Mouse (Mus musculus) myocyte (in vitro differentiated cells): ENCODE results near the gene Slc25a17. TPM values are rescaled to one million over a fixed set of nuclear protein-coding genes. Genes with fewer than 3 reads are reported as not detected.

Experiments used
- H3K27me3 ChIP-seq: one replicate; pipeline ENCODE4 v1.6.1; 2011; ENCODE audit not compliant: control insufficient read depth, insufficient read depth, insufficient read length
- H3K36me3 ChIP-seq: one replicate; pipeline ENCODE4 v1.6.1; 2011; ENCODE audit not compliant: control insufficient read depth, insufficient read depth
- H3K4me2 ChIP-seq: one replicate; pipeline ENCODE4 v1.6.1; 2011; ENCODE audit warnings: low read depth, control low read depth
- H3K4me3 ChIP-seq: one replicate; pipeline ENCODE4 v1.5.1; 2011; ENCODE audit warnings: mild to moderate bottlenecking, control low read depth, moderate library complexity
- H3K79me2 ChIP-seq: one replicate; pipeline ENCODE4 v1.6.1; 2011; ENCODE audit not compliant: control insufficient read depth, insufficient read depth
- H3ac ChIP-seq: one replicate; pipeline ENCODE4 v1.6.1; 2011; ENCODE audit not compliant: control insufficient read depth, insufficient read length
- CEBPB ChIP-seq: IDR thresholded peaks from 2 replicates; pipeline ENCODE4 v1.6.1; 2011; ENCODE audit warnings: mild to moderate bottlenecking, moderate library complexity; ENCODE audit not compliant: poor library complexity, insufficient read depth, severe bottlenecking
- E2F4 ChIP-seq: IDR thresholded peaks from one replicate; pipeline ENCODE4 v1.6.1; 2011; ENCODE audit warnings: mild to moderate bottlenecking, control low read depth, moderate library complexity; ENCODE audit not compliant: insufficient read depth
- MAX ChIP-seq: IDR thresholded peaks from one replicate; pipeline ENCODE4 v1.6.1; 2011; ENCODE audit warnings: low read depth, mild to moderate bottlenecking, control low read depth
- MYOD1 ChIP-seq, 3 experiments: IDR thresholded peaks; one replicate each; pipeline ENCODE4 v1.6.1; 2011; ENCODE audit warnings: control low read depth in 2 of 3, low read depth in 2 of 3, mild to moderate bottlenecking in 2 of 3, moderate library complexity in 1 of 3; ENCODE audit not compliant: insufficient read length in 2 of 3, control insufficient read depth in 1 of 3
- MYOG ChIP-seq, 3 experiments: IDR thresholded peaks; one replicate each; pipeline ENCODE4 v1.6.1; 2011; ENCODE audit warnings: control low read depth in 2 of 3, low read depth in 2 of 3, mild to moderate bottlenecking in 2 of 3; ENCODE audit not compliant: insufficient read length in 2 of 3, control insufficient read depth in 1 of 3, insufficient read depth in 1 of 3
- POLR2A ChIP-seq: IDR thresholded peaks from one replicate; pipeline ENCODE4 v1.6.1; 2011; ENCODE audit warnings: low read depth, mild to moderate bottlenecking, control low read depth, moderate library complexity; ENCODE audit not compliant: insufficient read length
- POLR2AphosphoS2 ChIP-seq: IDR thresholded peaks from one replicate; pipeline ENCODE4 v1.6.1; 2011; ENCODE audit warnings: low read depth, control low read depth; ENCODE audit not compliant: insufficient read length
- REST ChIP-seq: IDR thresholded peaks from one replicate; pipeline ENCODE4 v1.6.1; 2011; ENCODE audit warnings: mild to moderate bottlenecking, control low read depth, moderate library complexity; ENCODE audit not compliant: insufficient read depth, insufficient read length
- SRF ChIP-seq: IDR thresholded peaks from one replicate; pipeline ENCODE4 v1.6.1; 2011; ENCODE audit warnings: low read depth; ENCODE audit not compliant: control insufficient read depth, insufficient read length
- TCF12 ChIP-seq: IDR thresholded peaks from one replicate; pipeline ENCODE4 v1.6.1; 2011; ENCODE audit warnings: mild to moderate bottlenecking, control low read depth; ENCODE audit not compliant: poor library complexity, insufficient read depth, severe bottlenecking
- TCF3 ChIP-seq: IDR thresholded peaks from one replicate; pipeline ENCODE4 v1.6.1; 2011; ENCODE audit warnings: low read depth, control low read depth; ENCODE audit not compliant: insufficient read length
- USF1 ChIP-seq: IDR thresholded peaks from one replicate; pipeline ENCODE4 v1.6.1; 2011; ENCODE audit warnings: low read depth, mild to moderate bottlenecking, control low read depth, moderate library complexity
- polyA plus RNA-seq: library from polyadenylated mRNA; unstranded; fragments of >200 nt; fragmentation: generic; extraction: Trizol; gene quantifications from one replicate; pipeline ENCODE4 v1.2.1, GENCODE M21; 2012; ENCODE audit warnings: missing spikeins

Gene Slc25a17
- polyA plus RNA-seq, 1 experiment: 40.9 TPM

GRCm38 (mm10) chr15:81320137-81320536, 40.5 kb downstream of the Slc25a17 start:
- Histone ChIP-seq H3K27me3 (no peaks in the 10 kb centered on the region), H3K79me2 (no peaks in the 10 kb centered on the region), H3K4me2 (no peak overlapping the region), H3K4me3 (no peak overlapping the region), H3ac (no peak overlapping the region), H3K36me3 (peaks cover 74% of the 10 kb centered on the region)
- no peak for TF ChIP-seq TCF12
- no peak for TF ChIP-seq POLR2A
- no peak for TF ChIP-seq MAX
- no peak for TF ChIP-seq MYOG (IDR thresholded peaks at IDR 0.05; ENCODE audit: control insufficient read depth in 1 of 3, insufficient read depth in 1 of 3, insufficient read length in 2 of 3, low read depth in 2 of 3)
- TF ChIP-seq E2F4: no peak
- TF ChIP-seq REST: no peak
- TF ChIP-seq TCF3: no peak
- no peak for TF ChIP-seq CEBPB
- no peak for TF ChIP-seq POLR2AphosphoS2
- TF ChIP-seq USF1: no peak
- no peak for TF ChIP-seq SRF
- TF ChIP-seq MYOD1 (IDR thresholded peaks at IDR 0.05; ENCODE audit: control insufficient read depth in 1 of 3, insufficient read length in 2 of 3, low read depth in 2 of 3): no peak

- H3ac ChIP-seq: no peak overlapping the region
- no peak overlapping the region for H3K4me2 ChIP-seq
- no peaks in the 10 kb centered on the region for H3K27me3 ChIP-seq
- TF ChIP-seq CEBPB (no peak), SRF (no peak), TCF3 (no peak), POLR2AphosphoS2 (no peak), REST (no peak), MYOG (IDR thresholded peaks at IDR 0.05; ENCODE audit: control insufficient read depth in 1 of 3, insufficient read depth in 1 of 3, insufficient read length in 2 of 3, low read depth in 2 of 3) (no peak), MYOD1 (IDR thresholded peaks at IDR 0.05; ENCODE audit: control insufficient read depth in 1 of 3, insufficient read length in 2 of 3, low read depth in 2 of 3) (no peak), POLR2A (no peak), USF1 (no peak), TCF12 (no peak), MAX (no peak), E2F4 (no peak)
- H3K79me2 ChIP-seq: no peaks in the 10 kb centered on the region
- H3K4me3 ChIP-seq: no peak overlapping the region
- peaks cover 70% of the 10 kb centered on the region for H3K36me3 ChIP-seq
These were observed 41.1 kb downstream of the Slc25a17 start for GRCm38 (mm10) chr15:81319462-81319861.

- H3ac ChIP-seq: no peak overlapping the region
- H3K4me3 ChIP-seq: no peak overlapping the region
- H3K79me2 ChIP-seq: no peaks in the 10 kb centered on the region
- H3K27me3 ChIP-seq: no peaks in the 10 kb centered on the region
- TF ChIP-seq E2F4 (no peak), POLR2A (no peak), POLR2AphosphoS2 (no peak), TCF3 (no peak), MAX (no peak), USF1 (no peak), REST (no peak), MYOG (IDR thresholded peaks at IDR 0.05; ENCODE audit: control insufficient read depth in 1 of 3, insufficient read depth in 1 of 3, insufficient read length in 2 of 3, low read depth in 2 of 3) (no peak), SRF (no peak), MYOD1 (IDR thresholded peaks at IDR 0.05; ENCODE audit: control insufficient read depth in 1 of 3, insufficient read length in 2 of 3, low read depth in 2 of 3) (no peak), CEBPB (no peak), TCF12 (no peak)
- H3K4me2 ChIP-seq: no peak overlapping the region
- H3K36me3 ChIP-seq: peaks cover 22% of the 10 kb centered on the region
These were observed 46.7 kb downstream of the Slc25a17 start for GRCm38 (mm10) chr15:81313928-81314327.

- Histone ChIP-seq H3ac (no peak overlapping the region), H3K79me2 (no peaks in the 10 kb centered on the region), H3K36me3 (peaks cover 5% of the 10 kb centered on the region), H3K27me3 (no peaks in the 10 kb centered on the region), H3K4me2 (no peak overlapping the region), H3K4me3 (no peak overlapping the region)
- TF ChIP-seq CEBPB: no peak
- no peak for TF ChIP-seq TCF3
- TF ChIP-seq MYOD1 (IDR thresholded peaks at IDR 0.05; ENCODE audit: control insufficient read depth in 1 of 3, insufficient read length in 2 of 3, low read depth in 2 of 3): no peak
- TF ChIP-seq POLR2AphosphoS2: no peak
- TF ChIP-seq SRF: no peak
- TF ChIP-seq TCF12: no peak
These were observed 49.6 kb downstream of the Slc25a17 start for GRCm38 (mm10) chr15:81311026-81311425.

GRCm38 (mm10) chr15:81310353-81310752, 50.3 kb downstream of the Slc25a17 start:
- Histone ChIP-seq H3ac (no peak overlapping the region), H3K79me2 (no peaks in the 10 kb centered on the region), H3K4me2 (no peak overlapping the region), H3K27me3 (no peaks in the 10 kb centered on the region), H3K4me3 (no peak overlapping the region), H3K36me3 (peaks cover 5% of the 10 kb centered on the region)
- TF ChIP-seq POLR2AphosphoS2 (no peak), TCF12 (no peak), TCF3 (no peak), E2F4 (no peak), REST (no peak), MAX (no peak), MYOD1 (IDR thresholded peaks at IDR 0.05; ENCODE audit: control insufficient read depth in 1 of 3, insufficient read length in 2 of 3, low read depth in 2 of 3) (no peak)
